Mouse (Mus musculus): ENCODE data around the gene Eef2. TPM values are rescaled to one million over a fixed set of nuclear protein-coding genes. Genes with fewer than 3 reads are reported as not detected.
"Not testable (repeated sequence)": the region's sequence is repeated elsewhere in the genome, so short reads cannot be mapped to it uniquely, and the experiment has no call there.

Gene Eef2
- polyA plus RNA-seq, 1 experiment from 2014 or later, result 270 TPM

- Histone ChIP-seq H3K9me3 (replicated peaks) (no peaks in the 10 kb centered on the region), H3K4me3 (replicated peaks) (no peak overlapping the region), H3K27me3 (no peaks in the 10 kb centered on the region), H3K9ac (no peak overlapping the region), H3K36me3 (replicated peaks) (peaks cover 98% of the 10 kb centered on the region), H3K27ac (replicated peaks) (no peak overlapping the region; the same call in 1 of the 2 replicates), H3K4me2 (no peak overlapping the region), H3K4me1 (replicated peaks) (peaks cover 17% of the 10 kb centered on the region)
- no peak for ATAC-seq (ENCODE audit: insufficient read depth)
- 57% methylated on average over 12 of the region's 12 CpGs for WGBS (ENCODE audit: insufficient replicate concordance)
These were observed 23.8 kb upstream of the Eef2 start for GRCm38 (mm10) chr10:81152609-81153008.

GRCm38 (mm10) chr10:81154313-81154712 lies 22.1 kb upstream of the Eef2 start:
- ATAC-seq (ENCODE audit: insufficient read depth), result no peak
- peaks cover 96% of the 10 kb centered on the region for H3K36me3 ChIP-seq (replicated peaks)
- no peak overlapping the region for H3K27ac ChIP-seq (replicated peaks)
- H3K4me2 ChIP-seq, result no peak overlapping the region
- no peak overlapping the region for H3K4me3 ChIP-seq (replicated peaks)
- 91% methylated on average over 12 of the region's 12 CpGs for WGBS (ENCODE audit: insufficient replicate concordance)
- no peak overlapping the region for H3K9ac ChIP-seq
- peaks cover 21% of the 10 kb centered on the region for H3K4me1 ChIP-seq (replicated peaks)
- H3K9me3 ChIP-seq (replicated peaks), result no peaks in the 10 kb centered on the region
- H3K27me3 ChIP-seq, result no peaks in the 10 kb centered on the region

DNA sequence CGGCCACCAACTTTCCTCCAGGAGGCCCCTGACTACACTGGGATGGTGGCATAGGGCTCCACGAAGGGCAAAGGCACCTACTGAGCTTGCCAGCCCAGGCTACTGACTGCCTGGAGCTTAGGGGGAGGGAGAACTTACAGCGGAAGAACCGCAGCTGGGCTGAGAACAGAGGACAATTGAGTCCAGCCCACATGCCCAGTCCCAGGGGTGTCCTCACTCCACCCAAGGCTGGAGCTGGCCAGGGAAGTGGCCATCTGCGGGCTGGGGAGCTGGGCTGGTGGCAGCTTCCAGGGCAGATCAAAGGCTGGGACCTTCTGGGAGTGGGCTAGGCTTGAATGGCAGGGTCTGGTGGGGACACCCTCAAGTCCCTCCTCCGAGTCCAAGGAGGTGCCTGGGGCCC lies 21.7 kb upstream of the Eef2 start:
- Histone ChIP-seq H3K27ac (replicated peaks) (no peak overlapping the region), H3K36me3 (replicated peaks) (peaks cover 93% of the 10 kb centered on the region), H3K4me2 (no peak overlapping the region), H3K9me3 (replicated peaks) (no peaks in the 10 kb centered on the region), H3K4me1 (replicated peaks) (peaks cover 23% of the 10 kb centered on the region), H3K9ac (no peak overlapping the region), H3K4me3 (replicated peaks) (no peak overlapping the region), H3K27me3 (no peaks in the 10 kb centered on the region)
- WGBS (ENCODE audit: insufficient replicate concordance), result 84% methylated on average over 6 of the region's 6 CpGs
- ATAC-seq (ENCODE audit: insufficient read depth), result no peak

GRCm38 (mm10) chr10:81161602-81162317 lies 14.7 kb upstream of the Eef2 start:
- no peak for ATAC-seq (ENCODE audit: insufficient read depth)
- no peak overlapping the region for H3K4me3 ChIP-seq (replicated peaks)
- H3K9ac ChIP-seq, result no peak overlapping the region
- peaks cover 71% of the 10 kb centered on the region for H3K4me1 ChIP-seq (replicated peaks)
- no peaks in the 10 kb centered on the region for H3K27me3 ChIP-seq
- no peaks in the 10 kb centered on the region for H3K9me3 ChIP-seq (replicated peaks)
- 55% methylated on average over 8 of the region's 8 CpGs for WGBS (ENCODE audit: insufficient replicate concordance)
- no peak overlapping the region for H3K4me2 ChIP-seq
- H3K27ac ChIP-seq (replicated peaks), result no peak overlapping the region
- H3K36me3 ChIP-seq (replicated peaks), result peaks cover 68% of the 10 kb centered on the region

GRCm38 (mm10) chr10:81162318-81162652 lies 14.1 kb upstream of the Eef2 start:
- H3K9me3 ChIP-seq (replicated peaks), result no peaks in the 10 kb centered on the region
- peaks cover 76% of the 10 kb centered on the region for H3K4me1 ChIP-seq (replicated peaks)
- H3K36me3 ChIP-seq (replicated peaks), result peaks cover 63% of the 10 kb centered on the region
- no peak overlapping the region for H3K9ac ChIP-seq
- no peak overlapping the region for H3K4me3 ChIP-seq (replicated peaks)
- no peaks in the 10 kb centered on the region for H3K27me3 ChIP-seq
- 25% methylated on average over 2 of the region's 2 CpGs for WGBS (ENCODE audit: insufficient replicate concordance)
- no peak overlapping the region for H3K27ac ChIP-seq (replicated peaks)
- no peak overlapping the region for H3K4me2 ChIP-seq
- no peak for ATAC-seq (ENCODE audit: insufficient read depth)

- no peak overlapping the region for H3K9ac ChIP-seq
- peaks cover 39% of the 10 kb centered on the region for H3K36me3 ChIP-seq (replicated peaks)
- 77% methylated on average over 8 of the region's 8 CpGs for WGBS (ENCODE audit: insufficient replicate concordance)
- H3K4me2 ChIP-seq, result no peak overlapping the region
- no peaks in the 10 kb centered on the region for H3K9me3 ChIP-seq (replicated peaks)
- peaks cover 82% of the 10 kb centered on the region for H3K4me1 ChIP-seq (replicated peaks)
- no peak for ATAC-seq (ENCODE audit: insufficient read depth)
- H3K27ac ChIP-seq (replicated peaks), result no peak overlapping the region
- H3K27me3 ChIP-seq, result no peaks in the 10 kb centered on the region
- H3K4me3 ChIP-seq (replicated peaks), result no peak overlapping the region
These were observed 11.3 kb upstream of the Eef2 start for GRCm38 (mm10) chr10:81165118-81165517.

- peak; percentile 82 for ATAC-seq (ENCODE audit: insufficient read depth)
- H3K36me3 ChIP-seq (replicated peaks), result peaks cover 17% of the 10 kb centered on the region
- H3K4me3 ChIP-seq (replicated peaks), result peak within 1 kb of the TSS; percentile 94
- H3K27me3 ChIP-seq, result no peaks in the 10 kb centered on the region
- H3K9ac ChIP-seq, result peak within 1 kb of the TSS; percentile 91
- H3K4me2 ChIP-seq, result peak within 1 kb of the TSS; percentile 96
- under 1% methylated on average over 63 of the region's 64 CpGs for WGBS (ENCODE audit: insufficient replicate concordance)
- peak within 1 kb of the TSS; percentile 91 for H3K27ac ChIP-seq (replicated peaks)
- no peaks in the 10 kb centered on the region for H3K9me3 ChIP-seq (replicated peaks)
- peaks cover 62% of the 10 kb centered on the region for H3K4me1 ChIP-seq (replicated peaks)
These were observed 9.0 kb upstream of the Eef2 start, which contains the start of gene Pias4 for GRCm38 (mm10) chr10:81167200-81168086. Gene Pias4 (minus strand): TSS chr10:81167923.

- Histone ChIP-seq H3K27me3 (no peaks in the 10 kb centered on the region), H3K9me3 (replicated peaks) (no peaks in the 10 kb centered on the region), H3K4me3 (replicated peaks) (peak overlapping the region; percentile 94), H3K9ac (peak overlapping the region; percentile 61), H3K4me2 (peak overlapping the region; percentile 96), H3K36me3 (replicated peaks) (peaks cover 12% of the 10 kb centered on the region), H3K27ac (replicated peaks) (peak overlapping the region; percentile 91), H3K4me1 (replicated peaks) (peaks cover 62% of the 10 kb centered on the region)
- 5% methylated on average over 5 of the region's 5 CpGs for WGBS (ENCODE audit: insufficient replicate concordance)
- peak; percentile 55 for ATAC-seq (ENCODE audit: insufficient read depth)
These were observed 8.4 kb upstream of the Eef2 start for GRCm38 (mm10) chr10:81168087-81168431.

GRCm38 (mm10) chr10:81168521-81169244 lies 7.7 kb upstream of the Eef2 start:
- Histone ChIP-seq H3K4me1 (replicated peaks) (peaks cover 64% of the 10 kb centered on the region), H3K9me3 (replicated peaks) (no peaks in the 10 kb centered on the region), H3K36me3 (replicated peaks) (peaks cover 6% of the 10 kb centered on the region), H3K9ac (peak overlapping the region; percentile 61), H3K4me2 (peak overlapping the region; percentile 96), H3K27ac (replicated peaks) (peak overlapping the region; percentile 91), H3K27me3 (no peaks in the 10 kb centered on the region), H3K4me3 (replicated peaks) (peak overlapping the region; percentile 94)
- under 1% methylated on average over 29 of the region's 29 CpGs for WGBS (ENCODE audit: insufficient replicate concordance)
- ATAC-seq (ENCODE audit: insufficient read depth), result peak; percentile 64

GRCm38 (mm10) chr10:81169411-81169900 lies 7.0 kb upstream of the Eef2 start:
- peak overlapping the region; percentile 94; the same call in 1 of the 2 replicates for H3K4me3 ChIP-seq (replicated peaks)
- 17% methylated on average over 11 of the region's 14 CpGs for WGBS (ENCODE audit: insufficient replicate concordance)
- H3K4me1 ChIP-seq (replicated peaks), result peaks cover 65% of the 10 kb centered on the region
- H3K36me3 ChIP-seq (replicated peaks); ATAC-seq (ENCODE audit: insufficient read depth); H3K9me3 ChIP-seq (replicated peaks); H3K9ac ChIP-seq; H3K27me3 ChIP-seq: not testable (repeated sequence)
- H3K27ac ChIP-seq (replicated peaks), result 0 out of 2 replicates have a peak overlapping the region, but pooled peaks have one; percentile 58
- peak overlapping the region; percentile 96 for H3K4me2 ChIP-seq

All from liver, embryonic 15.5 days (tissue).